Mouse (Mus musculus) small intestine, adult 2 months (tissue): Measurements from ENCODE around the gene Wdr59.

Experiments used
- CTCF ChIP-seq: fragments of 200-500 bp; IDR thresholded peaks from 2 replicates; pipeline ENCODE4 v1.5.1; 2012; ENCODE audit warnings: low read depth, mild to moderate bottlenecking, control low read depth, inconsistent platforms, low read length, moderate library complexity, mixed read lengths; ENCODE audit not compliant: insufficient replicate concordance, insufficient read length; ENCODE audit errors: extremely low read depth
- POLR2A ChIP-seq: fragments of 200-500 bp; IDR thresholded peaks from 2 replicates; pipeline ENCODE4 v1.6.1; 2012; ENCODE audit warnings: low read depth, mild to moderate bottlenecking, control low read depth, inconsistent platforms, low read length, moderate library complexity

- no peak for TF ChIP-seq POLR2A
- TF ChIP-seq CTCF: no peak
Observed at GRCm38 (mm10) chr8:111424646-111425045, 97.2 kb downstream of the Wdr59 start.
